Mouse (Mus musculus) limb, embryonic 12.5 days (tissue): Measurements from ENCODE around the gene Reg4. TPM values are rescaled to one million over a fixed set of nuclear protein-coding genes. Genes with fewer than 3 reads are reported as not detected.

Source experiments
- ATAC-seq: fragments of 200-750 bp; cut with Nextera tagmentation; 2 replicates; pipeline ENCODE4 v1.8.0; 2017; ENCODE audit warnings: low read depth, moderate TSS enrichment; ENCODE audit not compliant: insufficient number of reproducible peaks, insufficient read depth, low FRiP score, low TSS enrichment
- H3K27ac ChIP-seq: fragments of 300-500 bp; sonication (generic); 2 replicates; pipeline ENCODE4 v1.5.1; 2016; ENCODE audit warnings: mild to moderate bottlenecking, moderate library complexity
- H3K27me3 ChIP-seq: fragments of 300-500 bp; sonication (generic); 2 replicates; pipeline ENCODE4 v1.6.1; 2016; ENCODE audit warnings: mild to moderate bottlenecking, moderate library complexity
- H3K36me3 ChIP-seq: fragments of 300-500 bp; sonication (generic); 2 replicates; pipeline ENCODE4 v1.6.1; 2016; ENCODE audit warnings: mild to moderate bottlenecking, moderate library complexity
- H3K4me1 ChIP-seq: fragments of 300-500 bp; sonication (generic); replicated peaks from 2 replicates; pipeline ENCODE4 v1.6.1; 2016
- H3K4me2 ChIP-seq: fragments of 300-500 bp; sonication (generic); 2 replicates; pipeline ENCODE4 v1.6.1; 2016; ENCODE audit warnings: mild to moderate bottlenecking, moderate library complexity
- H3K4me3 ChIP-seq: fragments of 300-500 bp; sonication (generic); replicated peaks from 2 replicates; pipeline ENCODE4 v1.5.1; 2016; ENCODE audit warnings: mild to moderate bottlenecking
- H3K9ac ChIP-seq: fragments of 300-500 bp; sonication (generic); replicated peaks from 2 replicates; pipeline ENCODE4 v1.6.1; 2016; ENCODE audit warnings: mild to moderate bottlenecking, moderate library complexity
- H3K9me3 ChIP-seq: fragments of 300-500 bp; sonication (generic); 2 replicates; pipeline ENCODE4 v1.6.1; 2016; ENCODE audit warnings: mild to moderate bottlenecking, moderate library complexity
- WGBS: fragments of 180-500 bp; shearing (Covaris S2); methylation state at CpG from one replicate; pipeline ENCODE4 v1.1.7; 2016; 5-methylcytosine and 5-hydroxymethylcytosine counted together
- polyA plus RNA-seq: library from polyadenylated mRNA; unstranded; fragments of >200 nt; fragmentation: Nextera tagmentation; extraction: Ambion mirVana; gene quantifications from 2 replicates; pipeline ENCODE4 v1.2.1, GENCODE M21; 2016

Reg4 gene
- polyA plus RNA-seq, result not detected in 2 replicates

- ATAC-seq, result no peak
- no peak within 1 kb of the TSS for H3K4me3 ChIP-seq
- no peaks in the 10 kb centered on the region for H3K9me3 ChIP-seq
- 84% methylated on average over 8 of the region's 8 CpGs for WGBS
- H3K27ac ChIP-seq, result no peak within 1 kb of the TSS
- no peaks in the 10 kb centered on the region for H3K27me3 ChIP-seq
- no peaks in the 10 kb centered on the region for H3K36me3 ChIP-seq
- no peaks in the 10 kb centered on the region for H3K4me1 ChIP-seq
- no peak within 1 kb of the TSS for H3K4me2 ChIP-seq
- no peak within 1 kb of the TSS for H3K9ac ChIP-seq
Observed at GRCm38 (mm10) chr3:98221856-98222255, at the start of gene Reg4. TSS of gene Reg4 (plus strand) at chr3:98222156.

- Histone ChIP-seq H3K27ac (no peak overlapping the region), H3K4me2 (no peak overlapping the region), H3K9me3 (peaks cover 9% of the 10 kb centered on the region; the same call in 1 of the 2 replicates), H3K4me3 (no peak overlapping the region), H3K27me3 (no peaks in the 10 kb centered on the region), H3K9ac (no peak overlapping the region), H3K36me3 (no peaks in the 10 kb centered on the region), H3K4me1 (no peaks in the 10 kb centered on the region)
- no peak for ATAC-seq
- 81% methylated on average over 4 of the region's 4 CpGs for WGBS
Observed at GRCm38 (mm10) chr3:98178340-98178739, 43.6 kb upstream of the Reg4 start.

DNA sequence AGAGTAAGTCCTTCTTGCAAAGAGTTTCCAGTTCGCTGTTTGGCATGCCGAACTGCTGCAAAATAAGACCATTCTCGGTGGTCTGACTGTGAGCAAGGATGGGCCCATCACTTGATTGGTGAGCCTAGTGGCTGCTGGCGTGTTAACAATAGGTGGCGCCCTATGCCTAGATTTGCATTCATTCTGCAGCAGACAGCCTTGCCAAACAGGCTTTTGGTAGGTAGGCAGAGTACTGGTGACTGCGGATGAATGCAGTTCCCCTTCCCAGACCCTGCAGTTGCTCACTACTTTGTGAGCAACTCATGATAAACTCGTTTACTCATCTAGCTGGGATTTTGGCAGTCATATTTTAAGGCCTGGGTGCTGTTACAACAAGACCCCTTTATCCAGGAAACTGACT is 41.2 kb upstream of the Reg4 start:
- no peak overlapping the region for H3K4me3 ChIP-seq
- H3K27ac ChIP-seq, result no peak overlapping the region
- ATAC-seq, result no peak
- H3K9ac ChIP-seq, result no peak overlapping the region
- H3K9me3 ChIP-seq, result 0 out of 2 replicates have a peak, but pooled peaks cover 2% of the 10 kb centered on the region
- WGBS, result 21% methylated on average over 7 of the region's 7 CpGs
- H3K4me2 ChIP-seq, result no peak overlapping the region
- H3K4me1 ChIP-seq, result no peaks in the 10 kb centered on the region
- H3K27me3 ChIP-seq, result no peaks in the 10 kb centered on the region
- no peaks in the 10 kb centered on the region for H3K36me3 ChIP-seq

DNA sequence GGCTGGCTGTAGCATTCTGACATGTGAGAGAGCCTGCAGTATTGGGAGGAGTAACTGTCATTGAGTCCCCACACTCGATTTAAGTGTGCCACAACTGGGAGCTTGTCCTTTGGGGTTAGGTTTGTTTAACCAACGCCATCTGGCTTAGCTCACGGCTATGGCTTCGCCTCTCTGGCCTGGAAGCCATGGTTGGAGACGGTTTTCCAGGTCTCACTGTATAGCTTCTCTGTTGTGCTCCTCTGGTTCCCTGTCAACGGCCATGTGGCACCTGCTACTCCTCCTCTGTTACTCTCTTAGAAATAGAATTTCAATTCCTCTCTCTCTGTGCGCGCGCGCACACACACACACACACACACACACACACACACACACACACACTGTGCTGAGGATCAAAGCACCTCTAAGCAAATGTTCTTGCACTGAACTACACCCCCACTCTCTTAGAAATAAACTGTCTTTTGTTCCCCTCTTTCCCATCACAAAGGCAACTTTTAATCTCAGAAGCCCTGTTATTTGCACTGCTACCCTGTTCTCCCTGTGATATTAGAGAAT is 36.7 kb upstream of the Reg4 start:
- H3K4me3 ChIP-seq, result no peak overlapping the region
- no peak overlapping the region for H3K4me2 ChIP-seq
- ATAC-seq, result no peak
- no peak overlapping the region for H3K27ac ChIP-seq
- no peak overlapping the region for H3K9ac ChIP-seq
- H3K9me3 ChIP-seq, result no peaks in the 10 kb centered on the region
- H3K4me1 ChIP-seq, result no peaks in the 10 kb centered on the region
- WGBS, result 67% methylated on average over 10 of the region's 10 CpGs
- no peaks in the 10 kb centered on the region for H3K36me3 ChIP-seq
- no peaks in the 10 kb centered on the region for H3K27me3 ChIP-seq

GRCm38 (mm10) chr3:98187777-98188176 is 34.2 kb upstream of the Reg4 start:
- Histone ChIP-seq H3K36me3 (no peaks in the 10 kb centered on the region), H3K9ac (no peak overlapping the region), H3K27me3 (no peaks in the 10 kb centered on the region), H3K4me1 (no peaks in the 10 kb centered on the region), H3K4me2 (no peak overlapping the region), H3K4me3 (no peak overlapping the region), H3K27ac (no peak overlapping the region), H3K9me3 (no peaks in the 10 kb centered on the region)
- no peak for ATAC-seq
- 86% methylated on average over 3 of the region's 3 CpGs for WGBS

- no peak for ATAC-seq
Observed at GRCm38 (mm10) chr3:98197711-98198532, 24.0 kb upstream of the Reg4 start.

GRCm38 (mm10) chr3:98199747-98200146 is 22.2 kb upstream of the Reg4 start:
- H3K9me3 ChIP-seq, result no peaks in the 10 kb centered on the region
- peaks cover 12% of the 10 kb centered on the region for H3K4me1 ChIP-seq
- 65% methylated on average over 5 of the region's 5 CpGs for WGBS
- H3K9ac ChIP-seq, result no peak overlapping the region
- H3K27me3 ChIP-seq, result no peaks in the 10 kb centered on the region
- no peak for ATAC-seq
- no peaks in the 10 kb centered on the region for H3K36me3 ChIP-seq
- H3K4me2 ChIP-seq, result no peak overlapping the region
- no peak overlapping the region for H3K27ac ChIP-seq
- no peak overlapping the region for H3K4me3 ChIP-seq

More at GRCm38 (mm10) chr3:98197711-98198532, 24.0 kb upstream of the Reg4 start:
- Histone ChIP-seq H3K36me3 (no peaks in the 10 kb centered on the region), H3K27me3 (no peaks in the 10 kb centered on the region), H3K9ac (no peak overlapping the region), H3K4me1 (peaks cover 12% of the 10 kb centered on the region), H3K4me3 (no peak overlapping the region), H3K27ac (peak overlapping the region; percentile 51; the same call in 1 of the 2 replicates), H3K4me2 (no peak overlapping the region), H3K9me3 (no peaks in the 10 kb centered on the region)
- 35% methylated on average over 9 of the region's 9 CpGs for WGBS

DNA sequence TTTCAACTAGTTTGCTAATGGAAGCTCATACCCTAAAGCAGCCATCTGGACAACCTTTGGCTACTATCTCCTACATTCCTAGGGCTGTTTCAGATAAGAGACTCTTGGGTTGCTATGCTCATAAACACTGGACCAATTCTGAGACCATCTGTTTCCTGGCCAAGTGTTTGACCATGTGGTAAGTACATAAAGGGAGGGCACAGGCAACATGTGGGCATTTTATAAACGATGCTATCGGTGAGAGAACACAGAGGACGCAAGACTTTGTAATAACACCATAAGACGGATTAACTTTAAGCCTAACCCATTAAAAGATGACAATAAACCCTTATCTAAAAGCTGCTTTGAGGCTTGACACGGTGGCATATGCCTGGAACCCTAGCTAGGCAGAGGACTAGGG is 18.7 kb upstream of the Reg4 start:
- Histone ChIP-seq H3K9ac (no peak overlapping the region), H3K27me3 (no peaks in the 10 kb centered on the region), H3K4me1 (peaks cover 4% of the 10 kb centered on the region; the same call in 1 of the 2 replicates), H3K36me3 (no peaks in the 10 kb centered on the region), H3K4me2 (no peak overlapping the region), H3K9me3 (no peaks in the 10 kb centered on the region), H3K27ac (no peak overlapping the region), H3K4me3 (no peak overlapping the region)
- ATAC-seq, result no peak
- WGBS, result 31% methylated on average over 5 of the region's 5 CpGs

- ATAC-seq, result no peak
- 23% methylated on average over 3 of the region's 3 CpGs for WGBS
- H3K36me3 ChIP-seq, result no peaks in the 10 kb centered on the region
Observed at GRCm38 (mm10) chr3:98206977-98207376, 15.0 kb upstream of the Reg4 start.

DNA sequence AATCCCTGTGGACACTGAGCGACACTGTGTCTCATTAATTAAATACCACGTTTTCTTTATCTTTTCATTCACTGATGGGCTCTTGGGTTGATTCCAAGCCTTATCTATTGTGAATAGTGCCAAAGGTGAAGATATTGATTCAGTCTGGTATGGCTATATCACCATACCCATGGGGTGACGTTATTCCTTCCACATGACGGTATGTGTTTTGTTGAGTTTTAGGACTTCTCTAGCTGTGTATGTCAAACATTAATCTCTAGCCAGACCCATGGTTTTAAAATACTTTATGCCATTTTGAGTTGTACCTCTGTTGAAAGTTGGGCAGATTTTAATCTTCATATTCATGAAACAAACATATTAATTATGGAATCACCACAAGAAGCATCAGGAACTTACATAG is 12.8 kb upstream of the Reg4 start:
- H3K4me3 ChIP-seq, result no peak overlapping the region
- H3K27ac ChIP-seq, result no peak overlapping the region
- no peaks in the 10 kb centered on the region for H3K4me1 ChIP-seq
- H3K36me3 ChIP-seq, result no peaks in the 10 kb centered on the region
- H3K9ac ChIP-seq, result no peak overlapping the region
- H3K27me3 ChIP-seq, result no peaks in the 10 kb centered on the region
- ATAC-seq, result no peak
- WGBS, result 88% methylated on average over 4 of the region's 4 CpGs
- no peaks in the 10 kb centered on the region for H3K9me3 ChIP-seq
- H3K4me2 ChIP-seq, result no peak overlapping the region

More at GRCm38 (mm10) chr3:98206977-98207376, 15.0 kb upstream of the Reg4 start:
- H3K27me3 ChIP-seq, result no peaks in the 10 kb centered on the region
- no peak overlapping the region for H3K4me3 ChIP-seq
- no peaks in the 10 kb centered on the region for H3K4me1 ChIP-seq
- no peak overlapping the region for H3K27ac ChIP-seq
- no peak overlapping the region for H3K4me2 ChIP-seq
- H3K9ac ChIP-seq, result no peak overlapping the region
- no peaks in the 10 kb centered on the region for H3K9me3 ChIP-seq

DNA sequence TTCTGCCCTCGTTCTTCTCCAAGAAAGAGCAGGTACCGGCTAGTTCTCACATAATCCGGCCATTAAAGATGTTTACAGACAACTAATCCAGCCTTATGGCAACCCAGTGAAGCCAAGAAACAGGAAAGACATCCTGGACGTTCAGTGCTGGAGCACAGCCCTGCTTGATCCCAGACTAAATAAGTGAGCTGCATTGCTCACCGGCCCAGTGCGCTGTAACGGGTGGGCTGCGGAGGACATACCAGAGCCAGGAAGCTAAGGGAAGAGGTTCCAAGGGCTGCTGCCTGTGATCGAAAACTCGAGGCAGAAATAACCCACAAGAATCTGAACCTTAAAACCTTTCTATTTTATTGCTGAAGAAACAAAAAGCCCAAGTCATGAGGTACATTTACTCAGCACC is 11.1 kb upstream of the Reg4 start:
- ATAC-seq, result no peak
- Histone ChIP-seq H3K4me3 (no peak overlapping the region), H3K36me3 (no peaks in the 10 kb centered on the region), H3K4me1 (no peaks in the 10 kb centered on the region), H3K4me2 (no peak overlapping the region), H3K9ac (no peak overlapping the region), H3K27me3 (no peaks in the 10 kb centered on the region), H3K9me3 (no peaks in the 10 kb centered on the region), H3K27ac (no peak overlapping the region)
- 52% methylated on average over 10 of the region's 10 CpGs for WGBS
